Mouse (Mus musculus) G1E-ER4 (cell line): Measurements from ENCODE around the gene Aoah. TPM values are rescaled to one million over a fixed set of nuclear protein-coding genes. Genes with fewer than 3 reads are reported as not detected.

Source experiments
- GATA1 ChIP-seq: IDR thresholded peaks from one replicate; pipeline ENCODE4 v1.8.0; 2012; ENCODE audit warnings: low read length, inconsistent platforms
- polyA plus RNA-seq: library from polyadenylated mRNA; stranded (reverse); fragments of >175 nt; gene quantifications from 2 replicates; pipeline ENCODE4 v1.2.3, GENCODE M21; 2012

The Aoah gene
- polyA plus RNA-seq, 1 experiment, result not detected

GRCm38 (mm10) chr13:20899372-20899771 lies 105.5 kb downstream of the Aoah start:
- TF ChIP-seq GATA1, result no peak

- no peak for TF ChIP-seq GATA1
These were observed 106.6 kb downstream of the Aoah start for GRCm38 (mm10) chr13:20900396-20900971.

- no peak for TF ChIP-seq GATA1
These were observed 107.1 kb downstream of the Aoah start for GRCm38 (mm10) chr13:20900972-20901457.

- no peak for TF ChIP-seq GATA1
These were observed 107.8 kb downstream of the Aoah start for GRCm38 (mm10) chr13:20901634-20902135.

GRCm38 (mm10) chr13:20904118-20904517 lies 110.2 kb downstream of the Aoah start:
- no peak for TF ChIP-seq GATA1

- TF ChIP-seq GATA1, result no peak
These were observed 111.3 kb downstream of the Aoah start for GRCm38 (mm10) chr13:20905195-20905594.

GRCm38 (mm10) chr13:20916698-20917511 lies 123.0 kb downstream of the Aoah start:
- no peak for TF ChIP-seq GATA1

GRCm38 (mm10) chr13:20920401-20920800 lies 126.5 kb downstream of the Aoah start:
- TF ChIP-seq GATA1, result no peak

GRCm38 (mm10) chr13:20936016-20936415 lies 142.1 kb downstream of the Aoah start:
- TF ChIP-seq GATA1, result no peak

- TF ChIP-seq GATA1, result no peak
These were observed 143.5 kb downstream of the Aoah start for GRCm38 (mm10) chr13:20937452-20937851.

- TF ChIP-seq GATA1, result no peak
These were observed 145.2 kb downstream of the Aoah start for GRCm38 (mm10) chr13:20939099-20939498.

- TF ChIP-seq GATA1, result no peak
These were observed 146.5 kb downstream of the Aoah start for GRCm38 (mm10) chr13:20940389-20940788.

GRCm38 (mm10) chr13:20941707-20942106 lies 147.8 kb downstream of the Aoah start:
- TF ChIP-seq GATA1, result no peak

- no peak for TF ChIP-seq GATA1
These were observed 169.2 kb downstream of the Aoah start for GRCm38 (mm10) chr13:20963086-20963485.

GRCm38 (mm10) chr13:20981234-20982230 lies 187.6 kb downstream of the Aoah start:
- no peak for TF ChIP-seq GATA1
